Mouse (Mus musculus): Measurements from ENCODE around the gene Vasn. TPM values are rescaled to one million over a fixed set of nuclear protein-coding genes. Genes with fewer than 3 reads are reported as not detected.

The Vasn gene
- polyA plus RNA-seq, 2 experiments = 35.7 to 75.7 TPM

DNA sequence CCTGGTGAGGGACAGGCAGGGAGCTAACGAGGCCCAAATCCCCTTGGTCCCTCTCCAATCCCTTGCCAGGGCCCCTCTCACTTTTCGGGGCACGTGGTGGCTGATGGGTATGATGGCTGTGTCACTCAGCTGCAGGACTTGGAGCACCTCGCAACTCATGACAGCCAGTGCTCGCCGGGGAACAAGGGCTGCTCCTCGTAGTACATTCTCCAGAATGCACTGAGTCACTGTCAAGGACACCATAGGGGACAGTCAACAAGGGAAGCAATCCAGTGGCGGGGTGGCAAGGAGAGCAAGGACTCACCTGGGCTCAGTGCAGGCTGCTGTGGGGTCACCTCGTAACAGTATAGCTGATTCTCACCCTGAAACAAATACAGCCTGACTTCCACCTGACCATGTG, 5.1 kb upstream of the Vasn start:
- Histone ChIP-seq H3K4me1 (ENCODE audit: control insufficient read depth, insufficient read depth, low read length) (0 out of 2 replicates have a peak, but pooled peaks cover 3% of the 10 kb centered on the region), H3K27me3 (ENCODE audit: control insufficient read depth, insufficient read depth, low read length) (no peaks in the 10 kb centered on the region), H3K9ac (ENCODE audit: low read depth, low read length, severe bottlenecking) (no peak overlapping the region), H3K27ac (replicated peaks; ENCODE audit: low read depth, low read length) (no peak overlapping the region), H3K4me3 (replicated peaks; ENCODE audit: low read length) (no peak overlapping the region), H3K36me3 (ENCODE audit: control insufficient read depth, insufficient read depth, low read length) (peaks cover 16% of the 10 kb centered on the region), H3K4me2 (replicated peaks; ENCODE audit: low read depth, low read length, severe bottlenecking) (no peak overlapping the region), H3K9me3 (ENCODE audit: control insufficient read depth, low read length) (no peaks in the 10 kb centered on the region)
- no peak for DNase-seq (ENCODE audit: low spot score)
- WGBS = 72% methylated on average over 8 of the region's 9 CpGs
- TF ChIP-seq POLR2A (IDR thresholded peaks at IDR 0.05; ENCODE audit: borderline replicate concordance, extremely low read depth, insufficient read depth, insufficient read length) = no peak
- no peak for ATAC-seq (ENCODE audit: low FRiP score, low read depth)

DNA sequence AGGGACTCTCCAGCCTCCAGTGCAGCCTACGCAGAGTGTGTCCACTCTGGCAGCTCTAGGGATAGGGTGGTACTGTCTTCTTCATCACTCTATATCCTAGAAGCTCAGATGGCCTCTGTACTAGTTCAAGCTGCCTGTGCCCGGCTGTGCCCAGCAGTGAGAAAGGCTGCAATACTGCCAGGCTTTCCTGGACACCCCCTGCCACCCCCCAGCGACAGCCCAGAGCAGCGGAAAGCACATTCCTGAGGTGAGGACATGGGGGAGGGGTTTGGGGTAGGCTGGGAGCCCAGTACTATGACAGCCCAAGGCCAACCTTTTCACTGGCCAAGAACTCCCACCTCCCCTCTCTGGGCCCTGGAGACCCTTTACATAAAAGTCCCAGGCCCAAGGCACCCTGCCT, 4.0 kb upstream of the Vasn start:
- WGBS = 64% methylated on average over 4 of the region's 4 CpGs
- no peak for ATAC-seq (ENCODE audit: low FRiP score, low read depth)
- no peak for TF ChIP-seq POLR2A (IDR thresholded peaks at IDR 0.05; ENCODE audit: borderline replicate concordance, extremely low read depth, insufficient read depth, insufficient read length)
- DNase-seq (ENCODE audit: low spot score) = no peak
- no peak overlapping the region for H3K27ac ChIP-seq (replicated peaks; ENCODE audit: low read depth, low read length)
- no peak overlapping the region for H3K4me3 ChIP-seq (replicated peaks; ENCODE audit: low read length)
- no peaks in the 10 kb centered on the region for H3K27me3 ChIP-seq (ENCODE audit: control insufficient read depth, insufficient read depth, low read length)
- H3K4me2 ChIP-seq (replicated peaks; ENCODE audit: low read depth, low read length, severe bottlenecking) = no peak overlapping the region
- H3K9me3 ChIP-seq (ENCODE audit: control insufficient read depth, low read length) = no peaks in the 10 kb centered on the region
- H3K4me1 ChIP-seq (ENCODE audit: control insufficient read depth, insufficient read depth, low read length) = peaks cover 4% of the 10 kb centered on the region; the same call in 1 of the 2 replicates
- no peak overlapping the region for H3K9ac ChIP-seq (ENCODE audit: low read depth, low read length, severe bottlenecking)
- H3K36me3 ChIP-seq (ENCODE audit: control insufficient read depth, insufficient read depth, low read length) = peaks cover 16% of the 10 kb centered on the region

- WGBS = 80% methylated on average over 3 of the region's 3 CpGs
- DNase-seq (ENCODE audit: low spot score) (no peak), ATAC-seq (ENCODE audit: low FRiP score, low read depth) (no peak)
- Histone ChIP-seq H3K27ac (replicated peaks; ENCODE audit: low read depth, low read length) (no peak overlapping the region), H3K36me3 (ENCODE audit: control insufficient read depth, insufficient read depth, low read length) (peaks cover 8% of the 10 kb centered on the region), H3K27me3 (ENCODE audit: control insufficient read depth, insufficient read depth, low read length) (no peaks in the 10 kb centered on the region), H3K4me2 (replicated peaks; ENCODE audit: low read depth, low read length, severe bottlenecking) (no peak overlapping the region), H3K9ac (ENCODE audit: low read depth, low read length, severe bottlenecking) (no peak overlapping the region), H3K9me3 (ENCODE audit: control insufficient read depth, low read length) (no peaks in the 10 kb centered on the region), H3K4me1 (ENCODE audit: control insufficient read depth, insufficient read depth, low read length) (peaks cover 36% of the 10 kb centered on the region), H3K4me3 (replicated peaks; ENCODE audit: low read length) (no peak overlapping the region)
- TF ChIP-seq POLR2A (IDR thresholded peaks at IDR 0.05; ENCODE audit: borderline replicate concordance, extremely low read depth, insufficient read depth, insufficient read length) = no peak
Measured at GRCm38 (mm10) chr16:4638891-4639390, 800 bp upstream of the Vasn start.

- Histone ChIP-seq H3K27ac (replicated peaks; ENCODE audit: low read depth, low read length) (peak overlapping the region; percentile 85), H3K4me1 (ENCODE audit: control insufficient read depth, insufficient read depth, low read length) (peaks cover 44% of the 10 kb centered on the region), H3K9me3 (ENCODE audit: control insufficient read depth, low read length) (no peaks in the 10 kb centered on the region)
Measured at GRCm38 (mm10) chr16:4640267-4641005, 695 bp downstream of the Vasn start.

DNA sequence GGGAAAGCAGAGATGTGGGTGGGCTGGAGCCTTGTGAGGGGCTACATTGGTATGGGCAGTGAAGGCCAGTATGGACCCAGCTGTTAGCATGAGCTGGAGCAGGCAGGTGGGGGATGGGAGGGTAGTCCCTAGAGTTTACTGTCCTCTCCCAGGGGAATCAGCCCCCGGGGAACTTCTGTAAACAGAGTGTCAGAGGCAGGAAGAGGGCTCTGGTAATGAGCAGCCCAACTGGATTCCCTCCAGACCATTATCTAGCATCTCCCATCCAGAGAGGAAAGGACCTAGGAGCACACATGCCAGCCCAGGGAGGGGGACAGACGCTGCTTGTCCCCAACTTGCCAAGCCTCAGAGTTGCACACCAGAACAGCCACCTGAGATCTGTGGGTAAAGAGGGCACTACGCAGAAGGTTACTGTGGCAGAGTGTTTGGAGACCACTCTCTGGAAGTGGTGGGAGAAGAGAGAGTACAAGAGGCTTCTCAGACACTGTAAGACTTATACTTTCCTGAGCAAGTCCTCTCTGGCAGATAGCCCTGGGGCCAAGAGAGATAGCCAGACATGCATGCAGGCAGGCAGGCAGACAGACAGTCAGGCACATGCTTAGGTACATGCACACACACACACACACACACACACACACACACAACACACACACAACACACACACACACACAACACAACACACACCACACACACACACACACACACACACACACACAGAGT, 1.5 kb downstream of the Vasn start:
- DNase-seq (ENCODE audit: low spot score) (no peak), ATAC-seq (ENCODE audit: low FRiP score, low read depth) (no peak)
- Histone ChIP-seq H3K9ac (ENCODE audit: low read depth, low read length, severe bottlenecking) (peak overlapping the region; percentile 84), H3K27ac (replicated peaks; ENCODE audit: low read depth, low read length) (peak overlapping the region; percentile 85), H3K9me3 (ENCODE audit: control insufficient read depth, low read length) (no peaks in the 10 kb centered on the region), H3K36me3 (ENCODE audit: control insufficient read depth, insufficient read depth, low read length) (peaks cover 24% of the 10 kb centered on the region), H3K4me1 (ENCODE audit: control insufficient read depth, insufficient read depth, low read length) (peaks cover 51% of the 10 kb centered on the region), H3K4me2 (replicated peaks; ENCODE audit: low read depth, low read length, severe bottlenecking) (peak overlapping the region; percentile 65), H3K27me3 (ENCODE audit: control insufficient read depth, insufficient read depth, low read length) (no peaks in the 10 kb centered on the region), H3K4me3 (replicated peaks; ENCODE audit: low read length) (peak overlapping the region; percentile 76)
- no peak for TF ChIP-seq POLR2A (IDR thresholded peaks at IDR 0.05; ENCODE audit: borderline replicate concordance, extremely low read depth, insufficient read depth, insufficient read length)
- WGBS = 32% methylated on average over 3 of the region's 3 CpGs

More at GRCm38 (mm10) chr16:4640267-4641005, 695 bp downstream of the Vasn start:
- Histone ChIP-seq H3K36me3 (ENCODE audit: control insufficient read depth, insufficient read depth, low read length) (peaks cover 17% of the 10 kb centered on the region), H3K4me2 (replicated peaks; ENCODE audit: low read depth, low read length, severe bottlenecking) (peak overlapping the region; percentile 65), H3K27me3 (ENCODE audit: control insufficient read depth, insufficient read depth, low read length) (no peaks in the 10 kb centered on the region), H3K9ac (ENCODE audit: low read depth, low read length, severe bottlenecking) (peak overlapping the region; percentile 84), H3K4me3 (replicated peaks; ENCODE audit: low read length) (peak overlapping the region; percentile 76)
- DNase-seq (ENCODE audit: low spot score) (peak; percentile 44), ATAC-seq (ENCODE audit: low FRiP score, low read depth) (peak; percentile 6)
- 2% methylated on average over 17 of the region's 17 CpGs for WGBS
- TF ChIP-seq POLR2A (IDR thresholded peaks at IDR 0.05; ENCODE audit: borderline replicate concordance, extremely low read depth, insufficient read depth, insufficient read length) = no peak

Measured in limb, embryonic 14.5 days (tissue).